Mouse (Mus musculus) testis, adult 10 weeks (tissue): ENCODE results near the gene Bbs7. TPM values are rescaled to one million over a fixed set of nuclear protein-coding genes. Genes with fewer than 3 reads are reported as not detected.

Source experiments
- polyA plus RNA-seq: library from polyadenylated mRNA; stranded (reverse); fragments of 350-450 nt; fragmentation: Illumina TruSeq; extraction: RNeasy Lipid Tissue Mini Kit (QIAGEN cat#74804); gene quantifications from one replicate; pipeline ENCODE4 v1.2.3, GENCODE M21; 2014; ENCODE audit warnings: low read depth, low replicate concordance

Bbs7 gene
- 127 TPM for polyA plus RNA-seq

GRCm38 (mm10) chr3:36613202-36613907 lies at the start of gene Bbs7:
Bbs7 (minus strand) TSS chr3:36613477.

DNA sequence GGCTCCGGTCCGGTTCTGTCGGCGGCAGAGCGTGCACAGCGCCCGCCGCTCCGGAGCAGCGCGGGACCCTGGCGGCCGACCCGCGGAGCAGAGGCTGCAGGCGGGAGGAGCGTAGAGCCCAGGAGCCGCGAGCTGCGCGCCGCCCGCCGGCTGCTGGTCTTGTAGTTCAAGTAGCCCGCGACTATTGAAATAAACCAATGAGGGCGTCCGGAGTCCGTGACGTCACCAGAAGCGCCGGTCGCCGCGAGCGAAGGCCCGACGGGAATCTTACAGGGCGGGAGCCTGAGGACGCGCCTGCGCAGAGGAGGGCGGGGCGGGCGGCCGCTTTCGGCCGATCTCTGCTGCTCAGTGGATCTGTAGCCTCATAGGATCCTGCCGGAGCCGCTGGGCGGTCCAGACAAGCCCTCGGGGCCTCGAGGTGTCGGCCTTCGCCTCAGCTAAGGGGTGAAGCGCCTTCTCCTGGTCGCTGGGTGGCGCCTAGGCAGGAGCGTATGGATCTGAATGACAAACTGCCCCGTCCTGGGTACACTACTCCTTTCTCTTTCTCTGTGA lies 41.4 kb downstream of the Bbs7 start, which contains the start of gene Ccna2:
Gene Ccna2 (minus strand): TSS at position 324 of the 552 bp plus-strand sequence.

GRCm38 (mm10) chr3:36552406-36553047 lies 60.8 kb downstream of the Bbs7 start, which contains the start of gene Exosc9:
Exosc9 (plus strand) TSS chr3:36552606.

Other genes starting within 250 kb of the Bbs7 start
- gene Anxa5, start 137.6 kb downstream of the Bbs7 start, polyA plus RNA-seq = 16.8 TPM
- not detected for gene 1810062G17Rik, start 137.5 kb downstream of the Bbs7 start, polyA plus RNA-seq
- gene Gm11549, start 91.7 kb downstream of the Bbs7 start, polyA plus RNA-seq = 0.18 TPM
- 90.7 TPM for gene Exosc9, start 60.9 kb downstream of the Bbs7 start, polyA plus RNA-seq
- 16.4 TPM for gene Ccna2, start 41.3 kb downstream of the Bbs7 start, polyA plus RNA-seq
- gene Trpc3, start 76.7 kb upstream of the Bbs7 start, polyA plus RNA-seq = 1.1 TPM
- gene 4932438A13Rik, start 249.6 kb upstream of the Bbs7 start, polyA plus RNA-seq = 249 TPM